Comparison of ENCODE assay signal across 8 mouse cellular contexts in the genomic region with DNA sequence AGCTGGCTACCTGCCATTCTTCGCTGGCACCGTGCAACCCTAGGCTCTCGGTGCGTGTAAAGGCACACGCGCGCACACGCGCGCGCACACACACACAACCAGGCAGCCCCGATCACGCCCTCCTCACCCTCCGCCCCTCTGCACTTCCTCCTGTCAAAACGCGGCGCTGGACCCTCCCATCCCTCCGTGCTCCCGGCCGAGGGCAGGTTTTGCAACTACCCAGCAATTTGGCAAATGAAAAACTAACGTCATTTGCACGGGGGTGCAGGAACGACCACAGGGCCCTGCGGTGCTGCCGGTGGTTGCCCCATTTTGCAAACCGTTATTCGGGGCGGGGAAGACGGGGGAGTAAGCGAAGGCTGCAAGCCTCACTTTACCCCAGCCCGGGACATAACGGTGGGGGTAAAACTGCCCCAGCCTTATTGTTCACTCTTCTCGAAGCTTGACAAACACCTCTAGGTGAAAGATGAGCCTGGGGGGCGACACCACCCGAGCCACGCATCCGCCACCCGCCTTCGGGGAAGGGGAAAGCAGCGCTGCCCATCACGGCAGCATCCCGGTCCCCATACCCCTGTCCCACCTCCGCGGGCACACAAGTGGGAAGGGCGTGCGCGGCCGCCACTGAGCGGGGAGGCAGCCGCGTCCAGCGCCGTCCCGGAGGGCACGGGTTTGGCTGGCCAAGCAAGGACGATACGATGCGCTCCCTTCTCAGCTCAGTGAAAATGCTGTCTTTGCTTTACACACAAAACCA. TPM values are rescaled to one million over a fixed set of nuclear protein-coding genes. Genes with fewer than 3 reads are reported as not detected.
DNase-seq lines count a peak whose midpoint lies in the region; ATAC-seq and TF ChIP-seq lines count a peak whose summit lies in the region.

No protein-coding gene starts in this region.

- H3K4me1 ChIP-seq in bone marrow, adult 2 months (ENCODE audit: control insufficient read depth, insufficient read depth, low read length) = no peaks in the 10 kb centered on the region
- H3K4me1 ChIP-seq in embryonic fibroblast, embryonic 13.5 days (ENCODE audit: control insufficient read depth, insufficient read depth, low read length) = peaks cover 10% of the 10 kb centered on the region
- H3K4me1 ChIP-seq in heart, embryonic 12.5 days (replicated peaks) = peaks cover 15% of the 10 kb centered on the region
- peaks cover 11% of the 10 kb centered on the region for H3K4me1 ChIP-seq in liver, embryonic 13.5 days (replicated peaks)
- peaks cover 42% of the 10 kb centered on the region for H3K4me1 ChIP-seq in neural tube, embryonic 13.5 days (replicated peaks)

- peak; percentile 20 for DNase-seq in 3134 (ENCODE audit: extremely low read depth, insufficient read length, low spot score)
- DNase-seq in kidney, postnatal 14 days = peak; percentile 70
- DNase-seq in liver, embryonic 13.5 days = peak; percentile 1
- peak; percentile 56 to 65 for DNase-seq in thymus, postnatal 10 days (ENCODE audit: low spot score in 2 of 2)

- under 1% methylated on average over 58 of the region's 58 CpGs for WGBS in bone marrow, adult 2 months
- WGBS in heart, embryonic 12.5 days = under 1% methylated on average over 58 of the region's 58 CpGs
- WGBS in liver, embryonic 13.5 days (ENCODE audit: insufficient replicate concordance) = under 1% methylated on average over 58 of the region's 58 CpGs
- WGBS in neural tube, embryonic 13.5 days = under 1% methylated on average over 58 of the region's 58 CpGs

- TF ChIP-seq POLR2A in bone marrow, adult 2 months (IDR thresholded peaks at IDR 0.05; ENCODE audit: borderline replicate concordance, control insufficient read depth, low read depth, low read length) = peak; percentile 11; the same call in 1 of the 2 replicates
- peak; percentile 57 for TF ChIP-seq POLR2A in embryonic fibroblast, embryonic 13.5 days (IDR thresholded peaks at IDR 0.05; ENCODE audit: low read depth, low read length)

- H3K27ac ChIP-seq in bone marrow, adult 2 months (ENCODE audit: control insufficient read depth, insufficient read depth, low read depth, low read length, poor library complexity) = peak overlapping the region; percentile 69
- peak overlapping the region; percentile 48 for H3K27ac ChIP-seq in embryonic fibroblast, embryonic 13.5 days (ENCODE audit: insufficient read depth, low read length)
- H3K27ac ChIP-seq in heart, embryonic 12.5 days (ENCODE audit: poor library complexity, severe bottlenecking) = peak overlapping the region; percentile 76
- no peak overlapping the region for H3K27ac ChIP-seq in liver, embryonic 13.5 days
- H3K27ac ChIP-seq in neural tube, embryonic 13.5 days (replicated peaks) = peak overlapping the region; percentile 98

- no peaks in the 10 kb centered on the region for H3K9me3 ChIP-seq in heart, embryonic 12.5 days (replicated peaks)
- no peaks in the 10 kb centered on the region for H3K9me3 ChIP-seq in liver, embryonic 13.5 days (replicated peaks)
- H3K9me3 ChIP-seq in neural tube, embryonic 13.5 days = no peaks in the 10 kb centered on the region

- no peaks in the 10 kb centered on the region for H3K27me3 ChIP-seq in heart, embryonic 12.5 days (replicated peaks)
- peaks cover 49% of the 10 kb centered on the region for H3K27me3 ChIP-seq in liver, embryonic 13.5 days
- H3K27me3 ChIP-seq in neural tube, embryonic 13.5 days = no peaks in the 10 kb centered on the region; the same call in 1 of the 2 replicates

- peak; percentile 62 for ATAC-seq in heart, embryonic 12.5 days (ENCODE audit: insufficient number of reproducible peaks, low FRiP score)
- no peak for ATAC-seq in liver, embryonic 13.5 days (ENCODE audit: low read depth)
- ATAC-seq in neural tube, embryonic 13.5 days (ENCODE audit: low read depth) = peak; percentile 81

- no peaks in the 10 kb centered on the region for H3K36me3 ChIP-seq in heart, embryonic 12.5 days
- no peaks in the 10 kb centered on the region for H3K36me3 ChIP-seq in liver, embryonic 13.5 days
- H3K36me3 ChIP-seq in neural tube, embryonic 13.5 days = 0 out of 2 replicates have a peak, but pooled peaks cover 3% of the 10 kb centered on the region

- TF ChIP-seq CTCF in bone marrow, adult 2 months (IDR thresholded peaks at IDR 0.05; ENCODE audit: control insufficient read depth, insufficient read depth, low read length) = no peak
- TF ChIP-seq CTCF in embryonic fibroblast, embryonic 13.5 days (IDR thresholded peaks at IDR 0.05; ENCODE audit: borderline replicate concordance, insufficient read depth, low read length) = no peak

- H3K9ac ChIP-seq in heart, embryonic 12.5 days = peak overlapping the region; percentile 88
- no peak overlapping the region for H3K9ac ChIP-seq in liver, embryonic 13.5 days
- peak overlapping the region; percentile 99 for H3K9ac ChIP-seq in neural tube, embryonic 13.5 days

- H3K4me3 ChIP-seq in bone marrow, adult 2 months (replicated peaks; ENCODE audit: control insufficient read depth, low read depth, low read length) = peak overlapping the region; percentile 67
- H3K4me3 ChIP-seq in embryonic fibroblast, embryonic 13.5 days (ENCODE audit: insufficient read depth, low read length) = peak overlapping the region; percentile 93
- H3K4me3 ChIP-seq in heart, embryonic 12.5 days = peak overlapping the region; percentile 73
- H3K4me3 ChIP-seq in liver, embryonic 13.5 days (replicated peaks) = peak overlapping the region; percentile 55
- H3K4me3 ChIP-seq in neural tube, embryonic 13.5 days = peak overlapping the region; percentile 94

- H3K4me2 ChIP-seq in heart, embryonic 12.5 days = peak overlapping the region; percentile 91
- peak overlapping the region; percentile 66 for H3K4me2 ChIP-seq in liver, embryonic 13.5 days
- H3K4me2 ChIP-seq in neural tube, embryonic 13.5 days = peak overlapping the region; percentile 83

RNA-seq across cellular contexts. Expression of gene Ncam1, which starts 0.7 kb away (rescaled TPM):
- polyA plus RNA-seq in bone marrow, adult 2 months (2011; ENCODE audit: insufficient read depth, insufficient read length, low replicate concordance, missing spikeins) = 4.2 and 6.9 TPM in 2 replicates
- polyA plus RNA-seq in embryonic fibroblast, embryonic 13.5 days (2011; ENCODE audit: insufficient read length, low read depth, missing spikeins) = 182 and 218 TPM in 2 replicates
- 73.6 and 80.0 TPM in 2 replicates for polyA plus RNA-seq in heart, embryonic 12.5 days (2016; fragmentation: Nextera tagmentation; extraction: Ambion mirVana)
- polyA plus RNA-seq in liver, embryonic 13.5 days (2015; fragmentation: Nextera tagmentation; extraction: Ambion mirVana) = 3.8 and 4.9 TPM in 2 replicates
- 450 and 454 TPM in 2 replicates for polyA plus RNA-seq in neural tube, embryonic 13.5 days (2015; fragmentation: Nextera tagmentation; extraction: Ambion mirVana)

Comparison
In these comparisons a context has a peak if more than half of its experiments do, and no peak if none do; other contexts are left out.
1. DNase-seq: peak in every context shown above with its lines; median percentile 70 in kidney, postnatal 14 days; 60 in thymus, postnatal 10 days; 20 in 3134; 1 in liver, embryonic 13.5 days.